Mouse (Mus musculus): ENCODE measurements at regions not wholly inside any gene's neighbourhood (a gene's known extent, or its start where the extent isn't known, plus 50 kb on each side); places are given as distances from the start of the nearest gene placed in this dataset.

GRCm38 (mm10) chr16:7701471-7701870 lies 723.5 kb downstream of the Tmem114 start:
- TF ChIP-seq POLR2A (IDR thresholded peaks at IDR 0.05; ENCODE audit: borderline replicate concordance, low read depth, low read length) (no peak), CTCF (IDR thresholded peaks at IDR 0.05; ENCODE audit: low read depth, low read length) (no peak)
